Mouse (Mus musculus): Measurements from ENCODE around the gene Mlycd. TPM values are rescaled to one million over a fixed set of nuclear protein-coding genes. Genes with fewer than 3 reads are reported as not detected.

Gene Mlycd
- 32.5 TPM for polyA plus RNA-seq (2017; shearing (Covaris generic))

DNA sequence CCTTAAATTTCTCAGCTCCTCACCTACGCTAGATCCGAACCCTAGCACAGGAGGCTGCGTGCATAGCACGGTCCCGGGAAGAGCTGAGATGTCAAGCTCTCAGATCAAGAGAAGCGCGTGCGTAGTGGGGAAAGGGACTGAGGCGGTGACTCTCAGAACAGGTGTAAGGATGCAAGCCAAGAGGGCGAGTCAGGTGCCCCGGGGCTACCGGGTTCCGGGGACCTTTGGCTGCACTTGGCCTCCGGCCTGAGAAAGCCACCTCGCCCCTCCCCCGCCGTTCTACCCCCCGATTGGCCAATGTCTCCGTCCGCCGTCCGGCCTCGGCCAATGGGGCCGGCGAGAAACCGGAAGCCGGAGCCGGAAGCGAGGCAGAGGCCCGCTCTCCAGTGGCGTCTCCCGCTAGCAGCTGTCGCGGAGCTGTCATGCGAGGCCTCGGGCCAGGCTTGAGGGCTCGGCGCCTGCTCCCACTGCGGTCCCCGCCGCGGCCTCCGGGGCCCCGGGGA is at the start of gene Mlycd:
Gene Mlycd (plus strand): TSS at position 355 of the 503 bp plus-strand sequence.

DNA sequence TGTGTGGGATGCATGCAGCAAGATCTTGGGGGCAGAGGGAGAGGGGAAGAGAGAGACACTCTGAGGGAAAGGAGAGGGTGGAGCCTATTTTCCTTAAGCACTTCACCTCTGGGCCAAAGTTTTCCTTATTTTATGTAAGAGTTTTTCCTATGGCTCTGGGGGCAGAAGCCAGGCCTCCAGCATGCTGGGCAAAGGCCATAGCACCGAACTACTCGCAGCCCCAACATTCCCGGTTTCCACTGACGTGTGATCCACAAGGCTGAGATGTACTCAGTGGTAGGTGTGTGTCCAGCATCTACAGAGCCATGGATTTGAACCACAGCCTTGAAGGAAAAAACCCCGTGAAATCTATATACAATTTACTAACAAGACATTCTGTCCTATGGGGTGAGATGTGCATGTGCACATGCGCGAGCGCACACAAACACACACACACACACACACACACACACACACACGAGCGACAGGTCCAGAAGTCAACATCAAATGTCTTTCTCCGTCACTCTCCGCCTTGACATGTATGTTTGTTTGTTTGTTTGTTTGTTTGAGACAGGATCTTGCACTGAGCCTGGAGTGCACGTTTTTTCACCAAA is 39.0 kb downstream of the Mlycd start, which contains the start of gene Osgin1:
Gene Osgin1 (plus strand): TSS at position 543 of the 593 bp plus-strand sequence.

DNA sequence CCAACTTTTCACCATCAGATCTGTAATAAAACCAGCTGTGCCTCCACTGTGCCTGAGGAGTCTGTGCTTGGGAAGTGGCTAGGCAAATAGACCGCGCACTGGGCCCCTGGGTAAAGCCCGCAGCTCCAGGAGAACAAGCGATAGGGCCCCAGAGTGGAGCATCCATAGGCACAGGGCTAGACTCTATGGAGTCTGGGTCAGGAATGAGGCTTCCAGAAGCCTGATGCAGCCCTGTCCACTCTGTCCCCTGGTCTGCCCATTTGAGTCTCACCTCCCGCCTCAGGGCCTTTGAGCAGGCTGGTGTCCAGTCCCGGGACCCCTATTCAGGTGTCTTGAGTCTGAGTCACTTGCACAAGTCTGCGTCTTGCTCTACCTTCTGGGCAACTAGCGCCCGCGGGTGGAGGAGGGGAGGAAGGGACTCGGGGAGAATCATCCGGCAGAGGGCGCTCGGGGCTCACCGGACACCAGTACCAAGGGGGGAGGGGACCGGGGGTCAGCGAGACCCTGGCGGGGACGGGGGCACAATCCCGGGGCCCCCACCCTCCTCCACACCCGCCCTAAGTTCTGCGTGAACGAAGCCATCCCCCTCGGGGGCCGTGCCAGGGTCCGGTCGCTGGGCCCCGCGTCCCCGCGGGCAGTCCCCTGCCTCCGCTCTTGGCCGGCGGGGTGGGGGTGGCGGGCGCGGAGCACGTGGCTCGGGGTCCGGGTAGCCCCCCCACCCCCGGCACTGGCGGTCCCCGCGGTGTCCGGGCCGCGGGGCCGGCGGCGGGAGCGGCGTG is 51.7 kb downstream of the Mlycd start, which contains the start of gene Necab2:
Gene Necab2 (plus strand): TSS at position 509 of the 779 bp plus-strand sequence.

Other genes with a start within 250 kb of the Mlycd start
- gene Hsbp1, start 50.4 kb upstream of the Mlycd start, polyA plus RNA-seq (2017; shearing (Covaris generic)) = 183 TPM
- 35.2 TPM for gene Osgin1, start 39.2 kb downstream of the Mlycd start, polyA plus RNA-seq (2017; shearing (Covaris generic))
- gene Necab2, start 51.8 kb downstream of the Mlycd start, polyA plus RNA-seq (2017; shearing (Covaris generic)) = not detected
- gene Slc38a8, start 106.8 kb downstream of the Mlycd start, polyA plus RNA-seq (2017; shearing (Covaris generic)) = not detected
- 85.7 TPM for gene Mbtps1, start 163.9 kb downstream of the Mlycd start, polyA plus RNA-seq (2017; shearing (Covaris generic))
- gene Hsdl1, start 180.3 kb downstream of the Mlycd start, polyA plus RNA-seq (2017; shearing (Covaris generic)) = 141 TPM
- not detected for gene Dnaaf1, start 180.4 kb downstream of the Mlycd start, polyA plus RNA-seq (2017; shearing (Covaris generic))
- 31.5 TPM for gene Taf1c, start 210.3 kb downstream of the Mlycd start, polyA plus RNA-seq (2017; shearing (Covaris generic))
- not detected for gene Adad2, start 217.9 kb downstream of the Mlycd start, polyA plus RNA-seq (2017; shearing (Covaris generic))
- not detected for gene Kcng4, start 240.8 kb downstream of the Mlycd start, polyA plus RNA-seq (2017; shearing (Covaris generic))